Mouse (Mus musculus) thymus, adult 2 months (tissue): ENCODE results near the gene Mmd2. TPM values are rescaled to one million over a fixed set of nuclear protein-coding genes. Genes with fewer than 3 reads are reported as not detected.

Source experiments
- DNase-seq: peaks from one replicate; pipeline ENCODE4 v3.0.0; 2021
- H3K27ac ChIP-seq: fragments of 200-500 bp; 2 replicates; pipeline ENCODE4 v1.5.1; 2012; ENCODE audit warnings: low read length, control low read depth; ENCODE audit not compliant: control insufficient read depth, insufficient read depth
- H3K27me3 ChIP-seq: fragments of 200-500 bp; 2 replicates; pipeline ENCODE4 v1.6.1; 2012; ENCODE audit warnings: mild to moderate bottlenecking, low read length, moderate library complexity, mixed read lengths; ENCODE audit not compliant: control insufficient read depth, insufficient read depth
- H3K36me3 ChIP-seq: fragments of 200-500 bp; 2 replicates; pipeline ENCODE4 v1.6.1; 2012; ENCODE audit warnings: mild to moderate bottlenecking, low read length, moderate library complexity; ENCODE audit not compliant: control insufficient read depth, insufficient read depth
- H3K4me1 ChIP-seq: fragments of 200-500 bp; replicated peaks from 2 replicates; pipeline ENCODE4 v1.6.1; 2012; ENCODE audit warnings: low read length; ENCODE audit not compliant: control insufficient read depth, insufficient read depth
- H3K4me3 ChIP-seq: fragments of 200-500 bp; 2 replicates; pipeline ENCODE4 v1.5.1; 2012; ENCODE audit warnings: mild to moderate bottlenecking, low read length, control low read depth, moderate library complexity; ENCODE audit not compliant: control insufficient read depth, insufficient read depth
- CTCF ChIP-seq: fragments of 200-500 bp; IDR thresholded peaks from 2 replicates; pipeline ENCODE4 v1.5.1; 2012; ENCODE audit warnings: mild to moderate bottlenecking, control low read depth, low read length, moderate library complexity, borderline replicate concordance; ENCODE audit not compliant: control insufficient read depth, poor library complexity, insufficient read depth; ENCODE audit errors: extremely low read depth
- POLR2A ChIP-seq: fragments of 200-500 bp; IDR thresholded peaks from 2 replicates; pipeline ENCODE4 v1.6.1; 2012; ENCODE audit warnings: mild to moderate bottlenecking, low read length, control low read depth, moderate library complexity; ENCODE audit not compliant: control insufficient read depth, poor library complexity, insufficient read depth; ENCODE audit errors: extremely low read depth
- WGBS: fragments of 180-500 bp; shearing (Covaris S2); methylation state at CpG from one replicate; pipeline ENCODE4 v1.1.7; 2018; 5-methylcytosine and 5-hydroxymethylcytosine counted together
- polyA plus RNA-seq: library from polyadenylated mRNA; depleted of rRNA; stranded (reverse); fragments of >200 nt; gene quantifications from 2 replicates; pipeline ENCODE4 v1.2.3, GENCODE M21; 2012

The Mmd2 gene
- polyA plus RNA-seq, 1 experiment, result 0.20 TPM

- Histone ChIP-seq H3K27ac (no peak overlapping the region), H3K4me1 (peaks cover 7% of the 10 kb centered on the region), H3K4me3 (no peak overlapping the region), H3K36me3 (no peaks in the 10 kb centered on the region), H3K27me3 (peaks cover 10% of the 10 kb centered on the region; the same call in 1 of the 2 replicates)
- TF ChIP-seq CTCF, result no peak
- TF ChIP-seq POLR2A, result no peak
- WGBS, result 19% methylated on average over 31 of the region's 31 CpGs
- DNase-seq, result no peak
Observed at GRCm38 (mm10) chr5:142549961-142550705, 58.5 kb downstream of the Mmd2 start.

- 81% methylated on average over 9 of the region's 9 CpGs for WGBS
- Histone ChIP-seq H3K27me3 (peaks cover 10% of the 10 kb centered on the region; the same call in 1 of the 2 replicates), H3K4me3 (no peak overlapping the region), H3K4me1 (peaks cover 7% of the 10 kb centered on the region), H3K27ac (no peak overlapping the region), H3K36me3 (no peaks in the 10 kb centered on the region)
- no peak for TF ChIP-seq CTCF
- TF ChIP-seq POLR2A, result no peak
- DNase-seq, result no peak
Observed at GRCm38 (mm10) chr5:142549441-142549840, 59.2 kb downstream of the Mmd2 start.

GRCm38 (mm10) chr5:142547066-142547465 is 61.5 kb downstream of the Mmd2 start:
- Histone ChIP-seq H3K27ac (no peak overlapping the region), H3K27me3 (peaks cover 10% of the 10 kb centered on the region; the same call in 1 of the 2 replicates), H3K36me3 (no peaks in the 10 kb centered on the region), H3K4me3 (no peak overlapping the region), H3K4me1 (peaks cover 7% of the 10 kb centered on the region)
- TF ChIP-seq CTCF (no peak), POLR2A (no peak)
- WGBS, result 51% methylated on average over 3 of the region's 3 CpGs
- DNase-seq, result no peak

GRCm38 (mm10) chr5:142546344-142546743 is 62.3 kb downstream of the Mmd2 start:
- H3K36me3 ChIP-seq, result no peaks in the 10 kb centered on the region
- 60% methylated on average over 5 of the region's 5 CpGs for WGBS
- H3K27me3 ChIP-seq, result peaks cover 10% of the 10 kb centered on the region; the same call in 1 of the 2 replicates
- DNase-seq, result no peak
- TF ChIP-seq POLR2A (no peak), CTCF (no peak)
- H3K4me1 ChIP-seq, result peaks cover 7% of the 10 kb centered on the region
- no peak overlapping the region for H3K4me3 ChIP-seq
- no peak overlapping the region for H3K27ac ChIP-seq

GRCm38 (mm10) chr5:142545014-142545795 is 63.4 kb downstream of the Mmd2 start:
- Histone ChIP-seq H3K36me3 (no peaks in the 10 kb centered on the region), H3K27ac (no peak overlapping the region), H3K4me3 (no peak overlapping the region), H3K27me3 (no peaks in the 10 kb centered on the region; the same call in 1 of the 2 replicates), H3K4me1 (no peaks in the 10 kb centered on the region)
- 74% methylated on average over 5 of the region's 5 CpGs for WGBS
- no peak for DNase-seq
- TF ChIP-seq CTCF (no peak), POLR2A (no peak)

GRCm38 (mm10) chr5:142537286-142537685 is 71.3 kb downstream of the Mmd2 start:
- WGBS, result 91% methylated on average over 3 of the region's 3 CpGs
- H3K4me3 ChIP-seq, result no peak overlapping the region
- DNase-seq, result no peak
- no peak overlapping the region for H3K27ac ChIP-seq
- TF ChIP-seq CTCF (no peak), POLR2A (no peak)
- no peaks in the 10 kb centered on the region for H3K36me3 ChIP-seq
- no peaks in the 10 kb centered on the region for H3K4me1 ChIP-seq
- no peaks in the 10 kb centered on the region for H3K27me3 ChIP-seq

- H3K27me3 ChIP-seq, result no peaks in the 10 kb centered on the region
- H3K4me1 ChIP-seq, result no peaks in the 10 kb centered on the region
- no peak for TF ChIP-seq CTCF
- no peak for TF ChIP-seq POLR2A
- no peaks in the 10 kb centered on the region for H3K36me3 ChIP-seq
- no peak for DNase-seq
- no peak overlapping the region for H3K27ac ChIP-seq
- H3K4me3 ChIP-seq, result no peak overlapping the region
- 87% methylated on average over 4 of the region's 4 CpGs for WGBS
Observed at GRCm38 (mm10) chr5:142535388-142535787, 73.2 kb downstream of the Mmd2 start.
